Mouse (Mus musculus): ENCODE measurements around the gene Supt6. TPM values are rescaled to one million over a fixed set of nuclear protein-coding genes. Genes with fewer than 3 reads are reported as not detected.
"Not testable (repeated sequence)": the region's sequence is repeated elsewhere in the genome, so short reads cannot be mapped to it uniquely, and the experiment has no call there.

Supt6 gene
- polyA plus RNA-seq, 1 experiment, result 33.9 TPM

GRCm38 (mm10) chr11:78278853-78279252 lies 33.1 kb upstream of the Supt6 start:
- Histone ChIP-seq H3K36me3 (ENCODE audit: control insufficient read depth, insufficient read depth) (peaks cover 98% of the 10 kb centered on the region), H3K79me3 (ENCODE audit: low read depth) (no peaks in the 10 kb centered on the region), H3ac (ENCODE audit: control insufficient read depth, insufficient read length, low read depth) (no peak overlapping the region), H3K79me2 (ENCODE audit: control insufficient read depth, insufficient read depth) (no peaks in the 10 kb centered on the region), H3K27me3 (ENCODE audit: control insufficient read depth, insufficient read depth, insufficient read length) (no peaks in the 10 kb centered on the region), H3K4me3 (ENCODE audit: insufficient read depth, poor library complexity, severe bottlenecking) (no peak overlapping the region)
- TF ChIP-seq MAX (IDR thresholded peaks at IDR 0.05) (no peak), USF1 (IDR thresholded peaks at IDR 0.05; ENCODE audit: low read depth) (no peak), FOSL1 (IDR thresholded peaks at IDR 0.05; ENCODE audit: insufficient read depth, low read length, poor library complexity, severe bottlenecking) (no peak), CTCF (IDR thresholded peaks at IDR 0.05; ENCODE audit: control insufficient read depth, insufficient read depth, insufficient read length) (no peak), MYOG (IDR thresholded peaks at IDR 0.05; ENCODE audit: control insufficient read depth, extremely low read depth, insufficient read length) (no peak), CEBPB (IDR thresholded peaks at IDR 0.05; ENCODE audit: low read depth) (no peak), MYOD1 (IDR thresholded peaks at IDR 0.05; ENCODE audit: control insufficient read depth, insufficient read length, low read depth) (no peak)

GRCm38 (mm10) chr11:78276169-78276568 lies 30.4 kb upstream of the Supt6 start:
- Histone ChIP-seq H3K79me2 (ENCODE audit: control insufficient read depth, insufficient read depth) (peaks cover 21% of the 10 kb centered on the region), H3K36me3 (ENCODE audit: control insufficient read depth, insufficient read depth) (peaks cover 98% of the 10 kb centered on the region)
- not testable (repeated sequence) for H3ac ChIP-seq (ENCODE audit: control insufficient read depth, insufficient read length, low read depth); H3K79me3 ChIP-seq (ENCODE audit: low read depth); H3K27me3 ChIP-seq (ENCODE audit: control insufficient read depth, insufficient read depth, insufficient read length); H3K4me3 ChIP-seq (ENCODE audit: insufficient read depth, poor library complexity, severe bottlenecking)

GRCm38 (mm10) chr11:78275596-78275995 lies 29.8 kb upstream of the Supt6 start:
- Histone ChIP-seq H3K79me2 (ENCODE audit: control insufficient read depth, insufficient read depth) (peaks cover 21% of the 10 kb centered on the region), H3K36me3 (ENCODE audit: control insufficient read depth, insufficient read depth) (peaks cover 98% of the 10 kb centered on the region), H3K27me3 (ENCODE audit: control insufficient read depth, insufficient read depth, insufficient read length) (no peaks in the 10 kb centered on the region), H3ac (ENCODE audit: control insufficient read depth, insufficient read length, low read depth) (no peak overlapping the region), H3K79me3 (ENCODE audit: low read depth) (peaks cover 2% of the 10 kb centered on the region), H3K4me3 (ENCODE audit: insufficient read depth, poor library complexity, severe bottlenecking) (no peak overlapping the region)
- no peak for TF ChIP-seq USF1 (IDR thresholded peaks at IDR 0.05; ENCODE audit: low read depth)
- TF ChIP-seq MAX (IDR thresholded peaks at IDR 0.05), result no peak
- no peak for TF ChIP-seq FOSL1 (IDR thresholded peaks at IDR 0.05; ENCODE audit: insufficient read depth, low read length, poor library complexity, severe bottlenecking)
- TF ChIP-seq MYOG (IDR thresholded peaks at IDR 0.05; ENCODE audit: control insufficient read depth, extremely low read depth, insufficient read length), result no peak
- TF ChIP-seq CTCF (IDR thresholded peaks at IDR 0.05; ENCODE audit: control insufficient read depth, insufficient read depth, insufficient read length), result no peak
- no peak for TF ChIP-seq CEBPB (IDR thresholded peaks at IDR 0.05; ENCODE audit: low read depth)
- TF ChIP-seq MYOD1 (IDR thresholded peaks at IDR 0.05; ENCODE audit: control insufficient read depth, insufficient read length, low read depth), result no peak

- H3K79me2 ChIP-seq (ENCODE audit: control insufficient read depth, insufficient read depth), result peaks cover 21% of the 10 kb centered on the region
- H3K79me3 ChIP-seq (ENCODE audit: low read depth), result peaks cover 2% of the 10 kb centered on the region
- no peaks in the 10 kb centered on the region for H3K27me3 ChIP-seq (ENCODE audit: control insufficient read depth, insufficient read depth, insufficient read length)
- TF ChIP-seq CEBPB (IDR thresholded peaks at IDR 0.05; ENCODE audit: low read depth) (no peak), FOSL1 (IDR thresholded peaks at IDR 0.05; ENCODE audit: insufficient read depth, low read length, poor library complexity, severe bottlenecking) (no peak), MAX (IDR thresholded peaks at IDR 0.05) (no peak), CTCF (IDR thresholded peaks at IDR 0.05; ENCODE audit: control insufficient read depth, insufficient read depth, insufficient read length) (no peak), MYOG (IDR thresholded peaks at IDR 0.05; ENCODE audit: control insufficient read depth, extremely low read depth, insufficient read length) (no peak), USF1 (IDR thresholded peaks at IDR 0.05; ENCODE audit: low read depth) (no peak), MYOD1 (IDR thresholded peaks at IDR 0.05; ENCODE audit: control insufficient read depth, insufficient read length, low read depth) (no peak)
- no peak overlapping the region for H3ac ChIP-seq (ENCODE audit: control insufficient read depth, insufficient read length, low read depth)
- H3K4me3 ChIP-seq (ENCODE audit: insufficient read depth, poor library complexity, severe bottlenecking), result no peak overlapping the region
- H3K36me3 ChIP-seq (ENCODE audit: control insufficient read depth, insufficient read depth), result peaks cover 99% of the 10 kb centered on the region
Observed at GRCm38 (mm10) chr11:78271986-78272385, 26.2 kb upstream of the Supt6 start.

- Histone ChIP-seq H3K79me3 (ENCODE audit: low read depth) (peaks cover 19% of the 10 kb centered on the region), H3K27me3 (ENCODE audit: control insufficient read depth, insufficient read depth, insufficient read length) (no peaks in the 10 kb centered on the region), H3ac (ENCODE audit: control insufficient read depth, insufficient read length, low read depth) (no peak overlapping the region), H3K79me2 (ENCODE audit: control insufficient read depth, insufficient read depth) (peaks cover 28% of the 10 kb centered on the region), H3K36me3 (ENCODE audit: control insufficient read depth, insufficient read depth) (peaks cover 80% of the 10 kb centered on the region), H3K4me3 (ENCODE audit: insufficient read depth, poor library complexity, severe bottlenecking) (no peak overlapping the region)
- TF ChIP-seq CTCF (IDR thresholded peaks at IDR 0.05; ENCODE audit: control insufficient read depth, insufficient read depth, insufficient read length) (no peak), MYOD1 (IDR thresholded peaks at IDR 0.05; ENCODE audit: control insufficient read depth, insufficient read length, low read depth) (no peak), FOSL1 (IDR thresholded peaks at IDR 0.05; ENCODE audit: insufficient read depth, low read length, poor library complexity, severe bottlenecking) (no peak), USF1 (IDR thresholded peaks at IDR 0.05; ENCODE audit: low read depth) (no peak), CEBPB (IDR thresholded peaks at IDR 0.05; ENCODE audit: low read depth) (no peak), MAX (IDR thresholded peaks at IDR 0.05) (no peak), MYOG (IDR thresholded peaks at IDR 0.05; ENCODE audit: control insufficient read depth, extremely low read depth, insufficient read length) (no peak)
Observed at GRCm38 (mm10) chr11:78265571-78265970, 19.8 kb upstream of the Supt6 start.

- Histone ChIP-seq H3K27me3 (ENCODE audit: control insufficient read depth, insufficient read depth, insufficient read length) (no peaks in the 10 kb centered on the region), H3ac (ENCODE audit: control insufficient read depth, insufficient read length, low read depth) (no peak overlapping the region), H3K79me2 (ENCODE audit: control insufficient read depth, insufficient read depth) (peaks cover 28% of the 10 kb centered on the region), H3K4me3 (ENCODE audit: insufficient read depth, poor library complexity, severe bottlenecking) (peak overlapping the region; percentile 98), H3K79me3 (ENCODE audit: low read depth) (peaks cover 19% of the 10 kb centered on the region), H3K36me3 (ENCODE audit: control insufficient read depth, insufficient read depth) (peaks cover 50% of the 10 kb centered on the region)
- TF ChIP-seq MYOD1 (IDR thresholded peaks at IDR 0.05; ENCODE audit: control insufficient read depth, insufficient read length, low read depth) (no peak), CTCF (IDR thresholded peaks at IDR 0.05; ENCODE audit: control insufficient read depth, insufficient read depth, insufficient read length) (peak; percentile 17)
Observed at GRCm38 (mm10) chr11:78262550-78262949, 16.8 kb upstream of the Supt6 start.
